Mouse (Mus musculus): Measurements from ENCODE around the gene Tiprl.

DNA sequence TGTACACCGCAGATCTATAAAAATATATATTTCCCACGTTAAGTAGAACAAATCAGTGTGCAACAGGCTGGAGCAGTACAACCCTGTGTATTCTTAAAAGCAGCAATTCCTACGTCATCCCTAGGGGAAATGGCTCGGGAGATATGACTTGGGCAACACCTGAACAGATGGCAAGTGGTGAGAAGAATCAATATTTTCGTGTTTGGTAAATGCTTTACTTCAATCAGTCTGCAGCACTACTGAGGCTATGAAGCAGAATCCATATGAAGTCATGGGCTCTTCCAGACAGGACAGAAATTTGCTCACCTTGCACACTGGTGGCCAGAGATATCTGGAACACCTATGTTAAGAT is 42.2 kb downstream of the Tiprl start:
- TF ChIP-seq CTCF (conservative IDR thresholded peaks at IDR 0.05; ENCODE audit: low read length) (no peak), NANOG (IDR thresholded peaks at IDR 0.05; ENCODE audit: borderline replicate concordance, low read length) (no peak), POU5F1 (IDR thresholded peaks at IDR 0.05; ENCODE audit: borderline replicate concordance, low read length) (no peak)
